Mouse (Mus musculus): ENCODE data around the gene Gm20605. TPM values are rescaled to one million over a fixed set of nuclear protein-coding genes. Genes with fewer than 3 reads are reported as not detected.
A peak's percentile ranks its signal among the peaks of the same experiment; 100 is the strongest.

The Gm20605 gene
- polyA plus RNA-seq, 1 experiment = 63.8 TPM

DNA sequence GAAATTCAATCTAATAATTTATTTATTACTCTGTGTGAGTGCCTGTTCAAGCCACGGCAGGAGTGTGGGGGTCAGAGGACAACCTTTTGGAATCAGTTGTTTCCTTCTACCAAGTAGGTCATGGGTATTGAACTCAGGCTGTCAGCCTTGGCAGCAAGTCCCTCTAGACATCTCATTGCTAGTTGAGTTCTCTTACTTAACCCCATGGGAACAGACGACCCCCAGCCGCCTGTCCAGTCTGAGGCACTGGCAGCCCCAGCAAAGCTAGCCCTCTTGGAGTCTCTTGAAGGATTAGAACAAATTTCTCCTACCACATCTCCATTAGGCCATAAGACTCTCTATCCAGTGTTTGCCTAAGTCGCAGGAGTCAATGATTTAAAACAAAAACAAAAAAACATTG lies 50.8 kb downstream of the Gm20605 start:
- Histone ChIP-seq H3K4me3 (replicated peaks; ENCODE audit: extremely low read depth, low read depth, low read length) (no peak overlapping the region), H3K4me1 (ENCODE audit: control insufficient read depth, insufficient read depth, low read length) (peaks cover 3% of the 10 kb centered on the region; the same call in 1 of the 2 replicates)
- 70% methylated on average over 4 of the region's 4 CpGs for WGBS
- TF ChIP-seq CTCF (IDR thresholded peaks at IDR 0.05; ENCODE audit: insufficient read depth, low read length) (no peak), POLR2A (IDR thresholded peaks at IDR 0.05; ENCODE audit: borderline replicate concordance, extremely low read depth, low read depth, low read length) (no peak)
- DNase-seq = no peak

DNA sequence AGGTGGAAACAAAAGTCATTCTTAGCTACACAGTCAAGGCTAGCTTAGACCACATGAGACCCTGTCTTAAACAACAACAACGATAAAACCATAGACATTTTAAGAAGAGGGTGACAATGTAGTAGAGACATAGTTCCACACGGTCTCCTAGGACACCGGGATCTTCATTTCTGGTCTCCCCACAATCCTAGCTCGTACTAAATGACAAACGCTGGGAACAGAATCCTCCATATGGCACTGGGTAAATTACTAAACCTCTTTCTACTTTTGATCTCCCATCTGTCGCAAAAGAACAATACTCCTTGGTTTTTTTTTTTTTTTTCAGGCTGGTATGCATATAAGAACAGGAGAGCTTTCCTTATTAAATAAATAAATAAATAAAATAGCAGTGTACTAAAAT lies 53.6 kb downstream of the Gm20605 start:
- DNase-seq = no peak
- TF ChIP-seq CTCF (IDR thresholded peaks at IDR 0.05; ENCODE audit: insufficient read depth, low read length) (no peak), POLR2A (IDR thresholded peaks at IDR 0.05; ENCODE audit: borderline replicate concordance, extremely low read depth, low read depth, low read length) (no peak)
- no peak overlapping the region for H3K4me3 ChIP-seq (replicated peaks; ENCODE audit: extremely low read depth, low read depth, low read length)
- WGBS = 91% methylated on average over 6 of the region's 6 CpGs
- peaks cover 3% of the 10 kb centered on the region; the same call in 1 of the 2 replicates for H3K4me1 ChIP-seq (ENCODE audit: control insufficient read depth, insufficient read depth, low read length)

DNA sequence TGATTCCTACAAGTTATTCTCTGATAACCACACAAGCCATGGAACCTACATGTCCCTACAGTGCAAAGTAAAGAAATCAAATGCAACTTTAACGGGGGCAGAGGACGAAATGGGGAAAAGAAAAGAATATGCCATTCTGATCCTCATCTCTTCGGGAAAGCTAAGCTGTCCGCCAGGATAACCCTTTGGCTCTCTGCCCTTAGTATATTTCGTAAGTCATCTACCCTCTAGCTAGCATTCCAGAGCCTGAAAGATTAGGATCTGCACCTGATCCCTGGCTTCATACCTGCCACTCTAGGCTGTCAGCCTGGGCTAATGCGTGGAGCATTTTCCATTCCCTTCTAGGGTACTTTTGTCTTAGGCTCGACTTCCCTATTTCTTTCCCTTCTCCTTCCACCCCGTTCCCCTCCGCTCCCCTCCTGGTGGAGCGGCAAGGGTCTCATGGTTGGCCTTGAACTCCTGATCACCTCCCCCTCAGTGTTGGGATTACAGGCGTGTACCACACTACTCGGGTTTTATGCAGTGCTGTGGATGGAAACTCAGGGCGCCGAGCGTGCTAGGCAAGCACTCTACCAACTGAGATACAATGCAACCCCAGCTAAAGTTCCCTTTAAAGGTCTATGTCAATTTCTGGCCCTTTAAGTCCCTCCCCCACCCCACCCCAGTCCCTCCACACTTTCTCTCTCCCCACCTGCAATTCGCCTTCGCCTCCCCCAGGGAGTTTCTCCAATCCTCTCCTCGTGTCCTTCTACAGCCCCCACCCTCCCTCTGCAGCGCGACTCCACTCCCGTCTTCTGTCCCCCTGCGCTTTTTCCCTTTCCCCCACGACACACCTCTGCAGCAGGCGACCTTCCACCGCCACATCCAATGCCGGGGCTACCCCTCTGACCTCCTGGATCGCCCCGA lies 54.7 kb downstream of the Gm20605 start:
- no peak for TF ChIP-seq POLR2A (IDR thresholded peaks at IDR 0.05; ENCODE audit: borderline replicate concordance, extremely low read depth, low read depth, low read length)
- no peak for TF ChIP-seq CTCF (IDR thresholded peaks at IDR 0.05; ENCODE audit: insufficient read depth, low read length)
- Histone ChIP-seq H3K4me1 (ENCODE audit: control insufficient read depth, insufficient read depth, low read length) (peaks cover 3% of the 10 kb centered on the region; the same call in 1 of the 2 replicates), H3K4me3 (replicated peaks; ENCODE audit: extremely low read depth, low read depth, low read length) (peak overlapping the region; percentile 69)
- WGBS = 7% methylated on average over 28 of the region's 28 CpGs
- peak; percentile 44 for DNase-seq

DNA sequence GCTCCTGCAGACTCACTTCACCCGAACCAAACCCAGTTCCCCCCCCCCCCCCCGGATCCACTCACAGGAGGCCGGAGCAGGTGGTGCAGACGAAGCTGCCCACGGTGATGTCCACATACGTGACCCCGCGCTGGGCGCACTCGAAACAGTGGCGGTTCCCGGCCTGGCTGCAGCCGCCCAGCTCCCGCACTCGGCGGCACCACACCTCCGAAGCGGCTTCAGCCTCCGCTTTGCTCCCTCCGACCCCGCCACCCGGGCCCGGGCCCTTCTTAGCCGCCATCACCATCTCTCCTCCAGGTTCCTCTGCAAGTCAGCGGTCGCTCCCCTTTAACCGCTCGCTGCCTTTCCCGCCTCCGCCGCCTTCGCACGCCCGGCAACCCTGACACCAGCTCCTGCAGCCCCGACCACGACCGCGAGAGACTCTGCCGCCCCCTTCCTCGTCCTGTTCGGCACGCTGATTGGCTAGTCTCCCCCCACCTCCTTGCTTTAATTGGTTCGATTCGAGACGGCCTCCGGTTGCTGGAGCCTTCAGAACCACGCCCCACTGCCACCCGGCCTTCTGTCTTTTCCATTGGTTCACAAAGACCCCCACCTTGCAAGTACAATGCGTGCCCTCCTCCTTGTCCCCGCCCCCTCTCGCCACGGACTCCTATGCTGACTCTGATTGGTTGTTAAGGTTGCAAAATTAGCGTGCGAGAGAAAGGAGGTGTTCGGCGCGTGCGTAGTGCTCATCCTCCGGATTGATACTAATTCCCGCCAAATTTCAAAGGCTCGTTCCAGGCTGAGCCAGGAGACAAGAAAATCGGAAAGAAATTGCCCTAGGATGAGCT lies 55.5 kb downstream of the Gm20605 start, which contains the start of gene Agfg2:
TSS of gene Agfg2 (minus strand) at position 433 of the 830 bp plus-strand sequence.
- WGBS = under 1% methylated on average over 62 of the region's 62 CpGs

DNA sequence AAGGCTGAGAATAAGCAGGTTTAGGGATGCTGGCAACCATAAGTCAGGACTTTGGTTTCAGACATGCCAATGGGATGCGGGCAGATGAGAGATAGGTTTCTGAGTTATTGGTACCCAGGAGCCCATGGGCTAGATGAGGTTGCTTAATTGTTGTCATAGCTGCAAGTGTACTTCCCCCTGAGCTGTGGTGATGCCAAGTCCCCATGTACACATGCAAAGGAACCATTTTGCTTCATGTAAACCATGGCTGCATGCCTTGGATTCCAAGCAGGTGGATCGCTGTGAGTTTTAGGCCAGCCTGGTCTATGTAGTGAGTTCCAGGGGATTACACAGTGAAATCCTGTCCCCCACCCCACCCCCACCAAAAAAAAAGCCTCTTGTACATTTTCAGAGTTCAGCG lies 56.7 kb downstream of the Gm20605 start:
- no peak for DNase-seq
- Histone ChIP-seq H3K4me1 (ENCODE audit: control insufficient read depth, insufficient read depth, low read length) (peaks cover 3% of the 10 kb centered on the region; the same call in 1 of the 2 replicates), H3K4me3 (replicated peaks; ENCODE audit: extremely low read depth, low read depth, low read length) (no peak overlapping the region)
- TF ChIP-seq CTCF (IDR thresholded peaks at IDR 0.05; ENCODE audit: insufficient read depth, low read length) (no peak), POLR2A (IDR thresholded peaks at IDR 0.05; ENCODE audit: borderline replicate concordance, extremely low read depth, low read depth, low read length) (no peak)
- 89% methylated on average over 3 of the region's 3 CpGs for WGBS

More for the DNA sequence above, 55.5 kb downstream of the Gm20605 start, which contains the start of gene Agfg2:
- Histone ChIP-seq H3K4me1 (ENCODE audit: control insufficient read depth, insufficient read depth, low read length) (peaks cover 3% of the 10 kb centered on the region; the same call in 1 of the 2 replicates), H3K4me3 (replicated peaks; ENCODE audit: extremely low read depth, low read depth, low read length) (peak within 1 kb of the TSS; percentile 69)
- TF ChIP-seq POLR2A (IDR thresholded peaks at IDR 0.05; ENCODE audit: borderline replicate concordance, extremely low read depth, low read depth, low read length) = peak; percentile 61; the same call in 1 of the 2 replicates
- no peak for TF ChIP-seq CTCF (IDR thresholded peaks at IDR 0.05; ENCODE audit: insufficient read depth, low read length)
- DNase-seq = peak; percentile 93

DNA sequence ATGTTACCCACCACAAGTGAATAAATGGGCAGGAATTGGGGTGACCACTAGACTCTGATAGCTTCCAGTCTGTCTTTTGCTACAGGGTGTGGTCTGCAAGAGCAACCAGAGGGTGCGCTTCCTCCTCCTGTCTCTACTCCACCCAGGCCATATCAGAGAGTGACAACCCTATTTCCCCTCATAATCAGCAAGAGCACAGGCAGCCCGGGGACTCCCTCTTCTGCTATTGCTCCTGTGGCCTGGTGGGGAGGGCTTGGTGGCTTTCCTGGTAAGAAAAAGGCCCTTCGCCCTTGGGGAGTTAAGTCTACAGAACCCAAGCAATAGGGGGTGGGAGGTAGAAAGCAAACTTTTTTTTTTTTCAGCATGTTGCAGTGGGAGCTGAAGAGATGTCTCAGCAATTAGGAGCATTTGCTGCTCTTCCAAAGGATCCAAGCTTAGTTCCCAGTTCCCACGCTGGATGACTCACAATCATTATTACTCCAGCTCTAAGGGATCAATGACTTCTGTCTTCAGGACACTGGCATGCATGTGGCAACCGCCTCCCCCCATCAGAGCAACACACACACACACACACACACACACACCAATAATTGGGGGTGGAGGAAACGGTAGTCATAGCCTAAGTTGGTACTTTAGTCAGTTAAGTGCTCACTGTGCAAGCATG lies 57.3 kb downstream of the Gm20605 start:
- Histone ChIP-seq H3K4me1 (ENCODE audit: control insufficient read depth, insufficient read depth, low read length) (peaks cover 3% of the 10 kb centered on the region; the same call in 1 of the 2 replicates), H3K4me3 (replicated peaks; ENCODE audit: extremely low read depth, low read depth, low read length) (no peak overlapping the region)
- no peak for DNase-seq
- TF ChIP-seq POLR2A (IDR thresholded peaks at IDR 0.05; ENCODE audit: borderline replicate concordance, extremely low read depth, low read depth, low read length) (no peak), CTCF (IDR thresholded peaks at IDR 0.05; ENCODE audit: insufficient read depth, low read length) (no peak)
- 68% methylated on average over 6 of the region's 6 CpGs for WGBS

DNA sequence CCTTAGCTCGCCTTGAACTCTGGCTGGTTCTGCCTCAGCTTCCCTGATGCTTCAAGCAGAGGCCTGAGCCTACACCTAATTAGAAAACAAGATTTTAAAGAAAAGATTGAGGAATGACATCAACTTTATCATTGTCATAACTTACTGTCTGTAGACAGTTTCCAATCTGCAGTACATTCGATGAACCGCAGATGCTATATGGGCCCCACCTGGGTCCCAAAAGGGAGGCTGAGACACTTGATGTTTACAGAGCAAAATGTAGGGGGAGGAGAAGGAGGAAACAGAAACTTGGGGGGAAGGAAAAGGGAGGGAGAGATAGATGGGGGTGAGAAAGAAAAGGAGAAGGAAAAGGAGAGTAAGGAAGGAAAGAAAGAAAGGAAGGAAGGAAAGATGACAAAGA lies 61.0 kb downstream of the Gm20605 start:
- no peak for DNase-seq
- TF ChIP-seq CTCF (IDR thresholded peaks at IDR 0.05; ENCODE audit: insufficient read depth, low read length) (no peak), POLR2A (IDR thresholded peaks at IDR 0.05; ENCODE audit: borderline replicate concordance, extremely low read depth, low read depth, low read length) (no peak)
- Histone ChIP-seq H3K4me3 (replicated peaks; ENCODE audit: extremely low read depth, low read depth, low read length) (no peak overlapping the region), H3K4me1 (ENCODE audit: control insufficient read depth, insufficient read depth, low read length) (no peaks in the 10 kb centered on the region)
- 79% methylated on average over 3 of the region's 3 CpGs for WGBS

DNA sequence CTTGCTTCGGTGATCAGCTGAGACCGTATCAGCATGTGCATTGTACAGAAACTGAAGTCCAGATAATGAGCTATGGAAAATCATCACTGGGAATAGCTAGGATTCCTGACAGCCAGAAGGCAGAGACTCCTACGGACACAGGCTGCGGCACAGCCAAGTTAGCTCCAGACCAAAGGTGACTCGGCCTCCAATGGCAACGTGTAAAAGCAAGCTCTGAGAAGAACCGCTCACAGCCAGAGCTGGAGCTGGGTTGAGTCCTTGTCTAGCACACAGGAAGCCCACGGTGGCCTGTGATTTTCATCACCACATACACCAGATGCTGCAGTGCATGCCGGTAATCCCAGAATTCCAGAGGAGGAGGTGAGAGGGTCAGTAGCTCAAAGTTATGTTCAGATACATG lies 61.6 kb downstream of the Gm20605 start:
- DNase-seq = no peak
- 54% methylated on average over 9 of the region's 9 CpGs for WGBS
- TF ChIP-seq POLR2A (IDR thresholded peaks at IDR 0.05; ENCODE audit: borderline replicate concordance, extremely low read depth, low read depth, low read length) = no peak
- TF ChIP-seq CTCF (IDR thresholded peaks at IDR 0.05; ENCODE audit: insufficient read depth, low read length) = no peak
- H3K4me3 ChIP-seq (replicated peaks; ENCODE audit: extremely low read depth, low read depth, low read length) = no peak overlapping the region
- no peaks in the 10 kb centered on the region for H3K4me1 ChIP-seq (ENCODE audit: control insufficient read depth, insufficient read depth, low read length)

DNA sequence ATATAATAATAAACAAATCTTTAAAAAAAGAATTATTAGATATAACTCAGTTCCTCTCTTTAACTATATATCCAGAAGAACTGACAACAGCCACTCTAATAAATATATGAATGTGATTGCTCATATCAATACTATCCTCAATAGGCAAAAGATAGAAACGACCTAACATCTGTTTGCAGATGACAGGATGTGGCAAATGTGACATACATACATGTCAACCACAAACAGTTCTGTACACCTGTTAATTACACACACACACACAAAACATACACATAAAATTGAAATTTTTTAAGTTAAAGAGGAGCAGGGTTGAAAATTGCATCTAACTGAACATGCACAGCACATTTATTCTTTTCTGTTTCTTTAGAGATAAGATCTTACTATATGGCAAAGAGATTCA lies 62.9 kb downstream of the Gm20605 start:
- no peaks in the 10 kb centered on the region for H3K4me1 ChIP-seq (ENCODE audit: control insufficient read depth, insufficient read depth, low read length)
- H3K4me3 ChIP-seq (replicated peaks; ENCODE audit: extremely low read depth, low read depth, low read length) = no peak overlapping the region
- DNase-seq = no peak
- no peak for TF ChIP-seq POLR2A (IDR thresholded peaks at IDR 0.05; ENCODE audit: borderline replicate concordance, extremely low read depth, low read depth, low read length)
- no peak for TF ChIP-seq CTCF (IDR thresholded peaks at IDR 0.05; ENCODE audit: insufficient read depth, low read length)
- 47% methylated on average over 1 of the region's 1 CpGs for WGBS

Other genes with a start within 250 kb of the Gm20605 start
- 0.45 and 0.83 TPM in 2 replicates for gene Zan, start 152.1 kb upstream of the Gm20605 start, polyA plus RNA-seq (2012; rRNA removed)
- gene Pop7, start 126.7 kb upstream of the Gm20605 start, polyA plus RNA-seq (2012; rRNA removed) = 28.4 and 32.4 TPM in 2 replicates
- gene Gigyf1, start 110.6 kb upstream of the Gm20605 start, polyA plus RNA-seq (2012; rRNA removed) = 37.0 and 45.3 TPM in 2 replicates
- gene Epo, start 95.9 kb upstream of the Gm20605 start, polyA plus RNA-seq (2012; rRNA removed) = not detected in 2 replicates
- gene Gnb2, start 95.7 kb upstream of the Gm20605 start, polyA plus RNA-seq (2012; rRNA removed) = 1,063 and 1,258 TPM in 2 replicates
- gene Actl6b, start 75.7 kb upstream of the Gm20605 start, polyA plus RNA-seq (2012; rRNA removed) = 0.07 TPM in 1 of 2 replicates, not detected in the other
- 0.54 and 0.69 TPM in 2 replicates for gene Tfr2, start 59.3 kb upstream of the Gm20605 start, polyA plus RNA-seq (2012; rRNA removed)
- gene Mospd3, start 28.1 kb upstream of the Gm20605 start, polyA plus RNA-seq (2012; rRNA removed) = 89.1 and 103 TPM in 2 replicates
- 280 and 290 TPM in 2 replicates for gene Pcolce, start 15.4 kb upstream of the Gm20605 start, polyA plus RNA-seq (2012; rRNA removed)
- 0.89 and 1.0 TPM in 2 replicates for gene Fbxo24, start 173 bp upstream of the Gm20605 start, polyA plus RNA-seq (2012; rRNA removed)
- 79.4 and 105 TPM in 2 replicates for gene Lrch4, start 54 bp upstream of the Gm20605 start, polyA plus RNA-seq (2012; rRNA removed)
- gene Sap25, start 12.2 kb downstream of the Gm20605 start, polyA plus RNA-seq (2012; rRNA removed) = 150 and 162 TPM in 2 replicates
- 3.6 and 4.4 TPM in 2 replicates for gene Irs3, start 16.5 kb downstream of the Gm20605 start, polyA plus RNA-seq (2012; rRNA removed)
- 22.4 and 24.3 TPM in 2 replicates for gene Agfg2, start 55.6 kb downstream of the Gm20605 start, polyA plus RNA-seq (2012; rRNA removed)
- gene Nyap1, start 112.4 kb downstream of the Gm20605 start, polyA plus RNA-seq (2012; rRNA removed) = 2.3 and 2.4 TPM in 2 replicates
- 103 and 110 TPM in 2 replicates for gene Tsc22d4, start 116.6 kb downstream of the Gm20605 start, polyA plus RNA-seq (2012; rRNA removed)
- 32.7 and 46.7 TPM in 2 replicates for gene Ppp1r35, start 149.7 kb downstream of the Gm20605 start, polyA plus RNA-seq (2012; rRNA removed)
- gene Mepce, start 158.5 kb downstream of the Gm20605 start, polyA plus RNA-seq (2012; rRNA removed) = 43.3 and 44.2 TPM in 2 replicates
- 0.49 and 0.60 TPM in 2 replicates for gene Zcwpw1, start 158.6 kb downstream of the Gm20605 start, polyA plus RNA-seq (2012; rRNA removed)
- 24.7 and 27.9 TPM in 2 replicates for gene Pilra, start 207.1 kb downstream of the Gm20605 start, polyA plus RNA-seq (2012; rRNA removed)
- gene Pilrb1, start 228.9 kb downstream of the Gm20605 start, polyA plus RNA-seq (2012; rRNA removed) = 7.3 and 16.5 TPM in 2 replicates
- gene Pilrb2, start 242.6 kb downstream of the Gm20605 start, polyA plus RNA-seq (2012; rRNA removed) = 7.9 and 12.1 TPM in 2 replicates

Data from lung, adult 2 months (tissue).